Mouse (Mus musculus) mesoderm, embryonic 11.5 days (tissue): ENCODE measurements at regions not wholly inside any gene's neighbourhood (a gene's known extent, or its start where the extent isn't known, plus 50 kb on each side); places are given as distances from the start of the nearest gene placed in this dataset.

Source experiments
- DNase-seq: peaks from one replicate; pipeline ENCODE4 v3.0.0-alpha.2; 2012; ENCODE audit warnings: low read depth, low spot score

- DNase-seq = peak; percentile 13
Observed at GRCm38 (mm10) chrX:77980676-77981075, 55.8 kb upstream of the 5430402E10Rik start.
